Mouse (Mus musculus): Measurements from ENCODE around the gene Ankrd36. TPM values are rescaled to one million over a fixed set of nuclear protein-coding genes. Genes with fewer than 3 reads are reported as not detected.
"Not testable (repeated sequence)": the region's sequence is repeated elsewhere in the genome, so short reads cannot be mapped to it uniquely, and the experiment has no call there.

The Ankrd36 gene
- not detected in 2 replicates for polyA plus RNA-seq (2012; rRNA removed)

GRCm38 (mm10) chr11:5569474-5569873, at the start of gene Ankrd36:
Gene Ankrd36, plus strand, starts transcription at chr11:5569684.
- no peak for DNase-seq (ENCODE audit: low read depth, low spot score)
- 87% methylated on average over 12 of the region's 12 CpGs for WGBS

GRCm38 (mm10) chr11:5520412-5521265, 48.8 kb upstream of the Ankrd36 start, which contains the start of gene Xbp1:
Gene Xbp1, plus strand, starts transcription at chr11:5520659.
- under 1% methylated on average over 72 of the region's 72 CpGs for WGBS
- DNase-seq (ENCODE audit: low read depth, low spot score): peak; percentile 82

- under 1% methylated on average over 13 of the region's 13 CpGs for WGBS
- DNase-seq (ENCODE audit: low read depth, low spot score): no peak
Observed at GRCm38 (mm10) chr11:5521266-5521515, 48.3 kb upstream of the Ankrd36 start.

DNA sequence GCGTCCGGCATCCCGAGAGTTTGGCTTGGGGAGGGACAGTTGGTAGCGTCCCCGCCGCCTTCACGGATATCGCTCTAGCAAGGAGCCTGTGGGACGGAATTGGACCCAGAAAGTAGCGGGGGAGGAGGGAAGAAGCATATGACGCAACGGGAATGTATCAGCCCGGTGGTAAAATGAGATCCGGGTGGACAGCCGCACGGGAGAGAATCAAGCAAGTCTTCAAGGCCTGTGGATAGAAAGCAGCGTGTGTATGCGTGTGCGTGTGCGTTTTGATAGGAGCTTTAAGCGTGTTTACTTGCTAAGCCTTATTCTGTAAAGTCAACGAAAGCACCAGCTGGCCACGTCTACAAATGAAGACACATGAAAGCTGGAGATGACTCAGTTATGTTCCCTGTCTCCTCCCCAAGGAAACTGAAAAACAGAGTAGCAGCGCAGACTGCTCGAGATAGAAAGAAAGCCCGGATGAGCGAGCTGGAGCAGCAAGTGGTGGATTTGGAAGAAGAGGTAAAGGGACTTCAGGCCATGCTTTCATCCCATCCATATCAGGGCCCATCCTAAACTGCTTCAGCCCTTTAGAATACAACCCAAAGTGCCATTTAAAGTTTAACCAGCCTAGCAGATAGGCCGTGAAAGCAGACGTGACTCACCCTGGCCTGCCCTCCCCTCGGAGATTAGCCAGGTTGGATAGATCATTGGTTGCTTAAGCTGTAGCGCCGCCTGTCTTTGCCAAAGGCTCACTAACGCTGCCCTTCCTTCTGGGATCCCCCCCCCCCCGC, 47.8 kb upstream of the Ankrd36 start:
- whole genome bisulfite sequencing: under 1% methylated on average over 34 of the region's 34 CpGs
- peak; percentile 73 for DNase-seq (ENCODE audit: low read depth, low spot score)

DNA sequence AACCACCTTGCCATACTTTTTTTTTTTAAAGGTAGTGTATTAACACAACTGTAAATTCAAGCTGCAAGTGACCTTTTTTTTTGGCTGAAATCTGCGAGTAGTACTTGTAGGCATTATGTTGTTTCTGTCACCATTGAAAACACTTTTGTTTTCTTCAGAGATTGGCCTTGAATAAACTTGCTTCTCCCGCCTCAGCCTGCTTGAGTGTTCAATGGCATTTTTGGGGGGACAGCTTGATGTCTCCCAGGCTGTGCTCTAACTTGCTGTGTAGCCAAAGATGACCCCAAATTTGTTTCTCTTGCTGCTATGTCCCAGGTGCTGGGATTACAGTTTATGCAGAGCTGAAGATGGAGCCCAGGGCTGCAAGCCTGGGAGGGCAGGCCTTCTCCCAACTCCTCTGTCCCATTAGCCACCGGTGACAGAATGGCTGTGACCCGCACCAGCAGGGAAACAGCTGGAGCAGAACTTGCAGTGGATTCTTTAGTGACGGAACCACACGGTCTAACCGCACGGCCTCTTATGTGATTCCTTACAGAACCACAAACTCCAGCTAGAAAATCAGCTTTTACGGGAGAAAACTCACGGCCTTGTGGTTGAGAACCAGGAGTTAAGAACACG, 46.6 kb upstream of the Ankrd36 start:
- no peak for DNase-seq (ENCODE audit: low read depth, low spot score)
- WGBS: 61% methylated on average over 11 of the region's 11 CpGs

DNA sequence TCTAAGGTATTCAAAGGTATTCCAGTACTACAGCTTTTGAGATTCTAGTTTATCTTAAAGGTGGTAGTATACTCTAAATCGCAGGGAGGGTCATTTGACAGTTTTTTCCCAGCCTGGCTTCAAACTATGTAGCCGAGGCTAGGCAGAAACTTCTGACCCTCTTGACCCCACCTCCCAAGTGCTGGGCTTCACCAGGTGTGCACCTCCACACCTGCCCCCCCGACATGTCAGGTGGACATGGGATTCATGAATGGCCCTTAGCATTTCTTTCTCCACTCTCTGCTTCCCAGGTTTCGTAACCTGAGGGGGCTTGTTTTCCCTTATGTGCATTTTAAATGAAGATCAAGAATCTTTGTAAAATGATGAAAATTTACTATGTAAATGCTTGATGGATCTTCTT, 44.1 kb upstream of the Ankrd36 start:
- WGBS: 73% methylated on average over 4 of the region's 4 CpGs
- DNase-seq (ENCODE audit: low read depth, low spot score): no peak

GRCm38 (mm10) chr11:5526573-5527439, 42.7 kb upstream of the Ankrd36 start:
- 71% methylated on average over 7 of the region's 7 CpGs for WGBS
- DNase-seq (ENCODE audit: low read depth, low spot score): no peak

GRCm38 (mm10) chr11:5527865-5528523, 41.5 kb upstream of the Ankrd36 start:
- DNase-seq (ENCODE audit: low read depth, low spot score): no peak
- 59% methylated on average over 5 of the region's 5 CpGs for WGBS

DNA sequence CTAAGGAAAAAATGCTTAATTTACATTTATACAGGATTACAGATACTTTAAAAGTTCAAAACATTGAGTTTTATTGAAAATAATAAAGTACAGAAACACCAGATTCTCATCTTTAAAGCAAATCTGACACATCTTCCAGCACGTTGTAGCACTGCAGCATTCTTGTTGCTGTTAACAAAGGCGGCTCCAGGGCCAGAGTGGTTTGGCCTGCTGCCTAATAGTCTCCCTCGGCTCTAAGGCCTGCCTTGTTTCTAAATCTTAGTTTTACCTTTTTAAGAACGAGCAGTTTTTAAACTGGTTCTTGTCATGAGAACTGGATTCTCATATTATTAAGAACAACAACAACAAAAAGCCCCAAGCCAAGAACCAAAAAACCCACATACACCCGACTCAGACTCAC, 40.6 kb upstream of the Ankrd36 start:
- no peak for DNase-seq (ENCODE audit: low read depth, low spot score)
- 46% methylated on average over 5 of the region's 5 CpGs for WGBS

- 71% methylated on average over 5 of the region's 5 CpGs for WGBS
- DNase-seq (ENCODE audit: low read depth, low spot score): no peak
Observed at GRCm38 (mm10) chr11:5530172-5530571, 39.3 kb upstream of the Ankrd36 start.

GRCm38 (mm10) chr11:5530717-5531116, 38.8 kb upstream of the Ankrd36 start:
- no peak for DNase-seq (ENCODE audit: low read depth, low spot score)
- 61% methylated on average over 6 of the region's 6 CpGs for WGBS

GRCm38 (mm10) chr11:5533108-5533507, 36.4 kb upstream of the Ankrd36 start:
- no peak for DNase-seq (ENCODE audit: low read depth, low spot score)
- 80% methylated on average over 5 of the region's 5 CpGs for WGBS

- 80% methylated on average over 4 of the region's 4 CpGs for WGBS
- not testable (repeated sequence) for DNase-seq (ENCODE audit: low read depth, low spot score)
Observed at GRCm38 (mm10) chr11:5537454-5537853, 32.0 kb upstream of the Ankrd36 start.

GRCm38 (mm10) chr11:5540331-5540730, 29.2 kb upstream of the Ankrd36 start:
- DNase-seq (ENCODE audit: low read depth, low spot score): no peak
- 33% methylated on average over 4 of the region's 4 CpGs for WGBS

DNA sequence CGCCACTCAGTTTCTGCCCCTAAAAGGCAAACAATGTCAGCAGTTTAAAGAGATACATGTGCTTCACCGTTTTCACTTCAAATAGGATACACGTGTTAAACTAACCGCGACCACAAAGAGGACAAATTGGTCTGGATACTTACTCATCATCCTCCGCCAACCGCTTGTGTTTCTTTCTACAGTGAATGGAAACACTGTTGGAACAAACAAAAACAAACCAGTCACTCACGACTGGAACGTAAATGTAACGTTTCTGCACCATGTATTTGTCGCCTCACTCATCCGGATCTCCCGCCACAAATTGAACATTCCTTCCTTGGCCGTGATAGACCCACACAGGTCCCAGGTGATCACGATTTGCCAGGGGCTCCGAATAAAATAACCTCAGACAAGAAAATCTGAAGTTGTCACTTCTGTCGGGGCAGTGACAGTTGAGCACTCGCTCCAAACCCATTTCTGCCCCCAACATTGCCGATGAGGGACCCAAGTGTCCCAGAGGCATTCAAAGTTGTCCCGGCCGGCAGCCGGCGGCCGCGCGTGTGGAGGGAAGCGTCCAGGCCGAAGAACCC, 28.2 kb upstream of the Ankrd36 start:
- WGBS: under 1% methylated on average over 28 of the region's 28 CpGs
- no peak for DNase-seq (ENCODE audit: low read depth, low spot score)

DNA sequence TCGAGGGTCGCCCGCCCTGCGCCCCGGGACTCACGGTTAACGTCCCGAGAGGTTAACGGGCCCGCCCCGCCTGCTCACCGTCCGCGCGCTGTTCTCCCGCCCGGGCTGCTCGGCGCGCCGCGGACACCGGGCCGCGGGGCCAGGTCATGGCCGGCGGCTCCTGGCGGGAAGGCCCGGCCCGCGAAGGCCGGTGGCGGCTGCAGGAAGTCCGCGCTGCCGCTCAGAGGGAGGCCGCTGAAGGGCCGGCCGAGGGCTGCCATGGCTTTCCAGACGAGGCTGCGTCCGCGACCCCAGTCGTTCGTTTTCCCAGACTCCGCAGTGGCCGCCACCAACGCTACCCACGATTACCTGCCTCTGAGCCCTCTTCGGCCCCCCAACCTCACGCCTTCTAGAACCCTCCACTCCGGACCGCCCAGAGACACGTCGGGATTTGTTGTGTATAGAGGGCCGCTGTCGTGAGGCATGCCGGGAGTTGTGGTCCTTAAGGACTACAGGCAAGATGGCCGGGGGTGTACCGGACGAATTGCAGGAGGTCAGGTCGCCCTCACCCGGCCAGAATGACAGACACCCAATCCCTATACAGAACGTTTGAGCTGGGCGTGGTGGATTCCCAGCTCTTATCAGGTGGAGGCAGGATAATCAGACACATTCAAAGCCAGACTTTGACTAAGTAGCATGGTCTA, 27.5 kb upstream of the Ankrd36 start, which contains the start of gene Ccdc117:
Gene Ccdc117, minus strand, starts transcription at position 389 of the 683 bp plus-strand sequence.
- WGBS: under 1% methylated on average over 65 of the region's 65 CpGs
- DNase-seq (ENCODE audit: low read depth, low spot score): peak; percentile 85

- 30% methylated on average over 5 of the region's 5 CpGs for whole genome bisulfite sequencing
- no peak for DNase-seq (ENCODE audit: low read depth, low spot score)
Observed at GRCm38 (mm10) chr11:5542482-5543185, 26.9 kb upstream of the Ankrd36 start.

DNA sequence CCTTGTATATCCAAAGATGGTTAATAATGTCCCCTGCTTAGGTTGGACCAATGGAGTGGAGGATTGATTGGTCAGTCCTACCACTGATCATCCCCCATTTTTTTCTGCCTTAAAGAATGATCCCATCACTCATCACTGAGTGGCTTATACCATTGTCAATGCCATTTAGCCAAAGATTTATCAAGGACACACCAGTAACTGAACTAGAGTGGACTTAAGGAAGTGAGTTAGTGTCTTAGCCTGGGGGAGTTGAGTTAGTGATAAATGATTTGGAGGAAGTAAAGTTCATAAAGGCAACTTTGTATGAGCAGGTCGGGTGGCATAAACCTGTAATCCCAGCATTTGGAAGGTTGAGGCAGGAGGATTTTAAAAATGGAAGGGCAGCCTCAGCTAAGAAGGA, 26.2 kb upstream of the Ankrd36 start:
- no peak for DNase-seq (ENCODE audit: low read depth, low spot score)
- 75% methylated on average over 1 of the region's 1 CpGs for WGBS

Measured in large intestine, adult 2 months (tissue).